Mouse (Mus musculus) heart, embryonic 11.5 days (tissue): ENCODE results near the gene Dus2. TPM values are rescaled to one million over a fixed set of nuclear protein-coding genes. Genes with fewer than 3 reads are reported as not detected.
A peak's percentile ranks its signal among the peaks of the same experiment; 100 is the strongest.
"Not testable (repeated sequence)": the region's sequence is repeated elsewhere in the genome, so short reads cannot be mapped to it uniquely, and the experiment has no call there.

Experiments
- ATAC-seq: fragments of 200-750 bp; cut with Nextera tagmentation; replicated peaks from 2 replicates; pipeline ENCODE4 v1.8.0; 2017; ENCODE audit warnings: moderate library complexity; ENCODE audit not compliant: insufficient number of reproducible peaks, low FRiP score, low TSS enrichment
- H3K27ac ChIP-seq: fragments of 300-500 bp; sonication (generic); 2 replicates; pipeline ENCODE4 v1.5.1; 2014; ENCODE audit warnings: mild to moderate bottlenecking, low read depth, low read length
- H3K27me3 ChIP-seq: fragments of 300-500 bp; sonication (generic); 2 replicates; pipeline ENCODE4 v1.6.1; 2014; ENCODE audit warnings: mild to moderate bottlenecking, low read length, mixed read lengths; ENCODE audit not compliant: control insufficient read depth, insufficient read depth
- H3K36me3 ChIP-seq: fragments of 300-500 bp; sonication (generic); 2 replicates; pipeline ENCODE4 v1.6.1; 2014; ENCODE audit warnings: mild to moderate bottlenecking, low read length, moderate library complexity, mixed read lengths; ENCODE audit not compliant: control insufficient read depth, insufficient read depth
- H3K4me1 ChIP-seq: fragments of 300-500 bp; sonication (generic); 2 replicates; pipeline ENCODE4 v1.6.1; 2014; ENCODE audit warnings: low read length; ENCODE audit not compliant: control insufficient read depth, insufficient read depth
- H3K4me2 ChIP-seq: fragments of 300-500 bp; sonication (generic); 2 replicates; pipeline ENCODE4 v1.6.1; 2014; ENCODE audit warnings: mild to moderate bottlenecking, moderate library complexity
- H3K4me3 ChIP-seq: fragments of 300-500 bp; sonication (generic); 2 replicates; pipeline ENCODE4 v1.5.1; 2014; ENCODE audit warnings: low read depth, low read length
- H3K9ac ChIP-seq: fragments of 300-500 bp; sonication (generic); 2 replicates; pipeline ENCODE4 v1.6.1; 2014; ENCODE audit warnings: mild to moderate bottlenecking, low read depth, low read length, moderate library complexity
- H3K9me3 ChIP-seq: fragments of 300-500 bp; sonication (generic); replicated peaks from 2 replicates; pipeline ENCODE4 v1.6.1; 2016; ENCODE audit warnings: low read length; ENCODE audit not compliant: control insufficient read depth
- WGBS: fragments of 180-500 bp; shearing (Covaris S2); extraction: QIAGEN DNeasy Blood & Tissue Kit; methylation state at CpG from one replicate; pipeline ENCODE4 v1.1.7; 2014; ENCODE audit not compliant: insufficient replicate concordance; 5-methylcytosine and 5-hydroxymethylcytosine counted together
- polyA plus RNA-seq: library from polyadenylated mRNA; unstranded; fragments of >200 nt; fragmentation: Nextera tagmentation; extraction: Ambion mirVana; gene quantifications from 2 replicates; pipeline ENCODE4 v1.2.1, GENCODE M21; 2014

Dus2 gene
- polyA plus RNA-seq, 1 experiment from 2014 or later = 18.8 TPM

DNA sequence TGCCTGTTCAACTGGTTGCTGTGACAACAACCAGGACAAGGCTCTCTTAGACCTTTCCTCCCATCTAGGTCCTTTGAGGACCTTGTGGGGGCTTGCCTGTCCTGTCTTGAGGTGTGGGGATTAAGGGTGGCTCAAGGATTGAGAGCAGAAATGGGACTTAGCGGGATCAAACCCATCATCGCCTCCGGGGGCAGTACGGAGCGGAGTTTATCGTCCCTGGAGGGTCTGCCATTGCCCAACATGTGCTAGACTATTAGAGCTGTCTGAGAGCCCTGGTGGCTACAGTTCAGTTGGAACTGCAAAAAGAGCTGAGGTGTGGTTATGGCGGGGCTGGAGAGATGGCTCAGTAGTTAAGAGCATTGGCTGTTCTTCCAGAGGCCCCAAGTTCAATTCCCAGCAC is 15.8 kb upstream of the Dus2 start:
- WGBS = 60% methylated on average over 7 of the region's 7 CpGs
- H3K4me3 ChIP-seq = no peak overlapping the region
- no peak overlapping the region for H3K9ac ChIP-seq
- H3K27ac ChIP-seq = no peak overlapping the region
- H3K9me3 ChIP-seq = no peaks in the 10 kb centered on the region
- H3K36me3 ChIP-seq = no peaks in the 10 kb centered on the region
- H3K27me3 ChIP-seq = no peaks in the 10 kb centered on the region
- no peak for ATAC-seq
- H3K4me1 ChIP-seq = no peaks in the 10 kb centered on the region
- H3K4me2 ChIP-seq = no peak overlapping the region

DNA sequence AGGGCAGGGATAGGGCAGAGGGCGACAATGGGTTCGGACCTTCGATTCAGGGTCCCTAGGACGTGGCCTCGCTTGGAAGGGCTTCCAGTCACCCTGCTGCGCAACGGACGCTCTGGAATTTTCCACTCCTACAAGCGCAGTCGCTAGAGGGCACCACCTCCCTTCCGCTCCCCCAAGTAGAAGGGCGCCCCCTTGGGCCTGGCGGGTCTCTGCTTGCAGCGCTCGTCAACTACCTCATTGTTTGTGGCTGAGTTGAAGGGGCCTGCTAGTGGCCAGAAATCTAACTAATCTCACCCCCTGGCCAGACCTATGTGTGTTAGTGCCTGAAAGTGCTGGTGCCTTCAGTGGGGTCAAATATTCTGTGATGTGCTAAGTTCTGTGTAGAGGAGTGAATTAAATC is 11.8 kb upstream of the Dus2 start, which contains the start of gene Dpep3:
Gene Dpep3 (minus strand): TSS at position 105 of the 400 bp plus-strand sequence.
- H3K27ac ChIP-seq = no peak within 1 kb of the TSS
- H3K36me3 ChIP-seq = no peaks in the 10 kb centered on the region
- H3K4me1 ChIP-seq = no peaks in the 10 kb centered on the region
- H3K4me3 ChIP-seq = no peak within 1 kb of the TSS
- no peak within 1 kb of the TSS for H3K4me2 ChIP-seq
- no peak within 1 kb of the TSS for H3K9ac ChIP-seq
- no peaks in the 10 kb centered on the region for H3K9me3 ChIP-seq
- ATAC-seq = no peak
- 89% methylated on average over 15 of the region's 15 CpGs for WGBS
- H3K27me3 ChIP-seq = no peaks in the 10 kb centered on the region

DNA sequence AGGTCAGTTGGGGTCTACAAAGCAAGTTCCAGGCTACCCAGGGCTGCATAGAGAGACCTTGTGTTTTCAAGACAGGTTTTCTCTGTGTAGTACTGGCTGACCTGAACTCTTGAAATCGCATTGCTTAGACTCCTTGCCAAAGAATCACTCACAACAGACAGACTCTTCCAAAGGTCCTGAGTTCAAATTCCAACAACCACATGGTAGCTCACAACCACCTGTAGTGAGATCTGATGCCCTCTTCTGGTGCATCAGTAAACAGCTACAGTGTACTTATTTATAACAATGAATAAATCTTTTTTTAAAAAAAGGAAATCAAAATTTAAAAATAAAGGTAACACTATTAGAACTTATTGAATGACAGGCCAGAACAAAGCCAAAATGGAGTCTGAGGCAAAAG is 10.0 kb upstream of the Dus2 start:
- Histone ChIP-seq H3K4me1 (no peaks in the 10 kb centered on the region), H3K4me2 (no peak overlapping the region), H3K9ac (no peak overlapping the region), H3K4me3 (no peak overlapping the region), H3K27ac (no peak overlapping the region), H3K27me3 (no peaks in the 10 kb centered on the region), H3K36me3 (no peaks in the 10 kb centered on the region), H3K9me3 (no peaks in the 10 kb centered on the region)
- 91% methylated on average over 1 of the region's 1 CpGs for WGBS
- no peak for ATAC-seq

DNA sequence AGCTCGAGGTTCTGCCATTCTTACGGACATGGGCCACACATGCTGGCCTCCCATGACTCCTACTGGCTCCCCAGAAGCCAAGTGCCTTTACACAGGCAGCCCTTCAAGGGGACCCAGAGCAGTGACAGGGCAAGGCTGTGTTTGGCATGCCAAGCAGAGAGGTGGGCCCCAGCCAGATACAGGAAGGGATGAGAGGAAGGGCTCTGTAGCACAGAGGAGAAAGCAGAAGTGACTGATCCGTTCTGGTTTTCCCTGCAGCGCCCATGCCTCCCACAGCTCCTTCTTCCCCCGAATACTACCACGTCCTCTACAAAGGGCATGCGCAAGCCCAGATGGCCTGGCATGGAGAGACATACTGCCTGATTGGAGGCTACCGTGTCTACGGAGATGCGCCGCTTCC is 7.7 kb upstream of the Dus2 start:
- not testable (repeated sequence) for H3K9ac ChIP-seq, H3K4me1 ChIP-seq, H3K4me2 ChIP-seq, H3K4me3 ChIP-seq, ATAC-seq, H3K27ac ChIP-seq, H3K36me3 ChIP-seq, H3K9me3 ChIP-seq, H3K27me3 ChIP-seq
- 78% methylated on average over 11 of the region's 11 CpGs for WGBS

DNA sequence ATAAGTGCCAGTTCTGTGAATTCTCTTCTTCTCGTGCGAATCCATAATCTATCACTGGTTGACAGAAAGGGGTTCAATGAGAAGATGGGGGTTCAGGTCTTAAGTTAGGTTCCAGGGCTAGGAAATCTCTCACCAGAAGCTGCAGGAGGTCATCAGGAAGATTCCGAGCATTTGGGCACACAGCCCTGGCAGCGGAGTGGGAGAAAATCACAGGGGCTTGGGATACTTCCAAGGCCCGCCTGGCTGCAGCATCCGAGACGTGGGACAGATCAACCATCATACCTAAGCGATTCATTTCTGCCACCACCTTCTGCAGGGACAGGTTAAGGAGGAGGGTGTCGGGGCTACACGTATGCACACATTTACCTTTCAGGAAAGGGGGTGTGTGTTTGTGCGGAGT is 2.6 kb upstream of the Dus2 start:
- Histone ChIP-seq H3K27me3 (0 out of 2 replicates have a peak, but pooled peaks cover 2% of the 10 kb centered on the region), H3K4me1 (no peaks in the 10 kb centered on the region), H3K36me3 (no peaks in the 10 kb centered on the region), H3K9ac (no peak overlapping the region), H3K9me3 (no peaks in the 10 kb centered on the region), H3K4me3 (no peak overlapping the region), H3K27ac (no peak overlapping the region), H3K4me2 (no peak overlapping the region)
- no peak for ATAC-seq
- 79% methylated on average over 11 of the region's 11 CpGs for WGBS

DNA sequence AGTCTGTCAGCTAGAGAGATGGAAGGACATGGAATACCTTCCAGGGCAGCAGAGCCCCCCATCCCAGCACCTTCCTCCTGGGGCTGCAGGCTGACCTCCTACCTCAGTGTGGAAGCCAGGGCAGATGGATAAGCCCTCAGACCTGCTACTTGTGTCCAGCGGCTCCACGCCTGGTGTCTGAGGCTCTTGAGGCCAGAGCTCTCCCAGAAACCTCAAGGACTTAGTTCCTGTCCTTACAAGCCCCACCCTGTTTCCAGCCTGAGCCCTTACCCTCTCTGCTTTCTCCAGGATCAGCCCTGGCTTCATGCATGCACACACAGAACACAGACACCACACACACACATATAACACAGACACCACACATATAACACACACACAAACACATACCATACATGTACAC is 409 bp downstream of the Dus2 start:
- H3K4me1 ChIP-seq = no peaks in the 10 kb centered on the region
- no peaks in the 10 kb centered on the region for H3K36me3 ChIP-seq
- peaks cover 4% of the 10 kb centered on the region; the same call in 1 of the 2 replicates for H3K27me3 ChIP-seq
- no peak for ATAC-seq
- no peaks in the 10 kb centered on the region for H3K9me3 ChIP-seq
- 69% methylated on average over 2 of the region's 2 CpGs for WGBS
- H3K9ac ChIP-seq = peak overlapping the region; percentile 56; the same call in 1 of the 2 replicates
- H3K4me3 ChIP-seq = no peak overlapping the region
- no peak overlapping the region for H3K27ac ChIP-seq
- no peak overlapping the region for H3K4me2 ChIP-seq

DNA sequence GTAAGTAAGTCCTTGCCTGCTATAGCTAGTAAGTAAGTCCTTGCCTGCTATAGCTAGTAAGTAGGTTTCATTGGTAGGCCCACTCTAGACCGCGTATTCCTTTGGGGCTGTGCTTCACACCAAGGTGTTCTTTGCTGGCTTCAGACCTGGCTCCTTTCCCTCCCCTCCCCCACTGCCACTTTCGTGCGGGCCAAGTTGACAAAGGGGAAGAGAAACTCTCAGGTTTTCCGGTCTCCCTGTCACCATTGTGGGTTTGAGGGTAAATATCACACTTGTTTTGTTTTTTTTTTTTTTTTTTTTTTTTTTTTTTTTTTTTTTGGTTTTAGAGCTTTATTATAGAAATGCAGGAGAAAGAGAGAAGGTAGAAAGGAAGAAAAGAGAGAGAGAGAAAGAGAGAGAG is 1.4 kb downstream of the Dus2 start:
- Histone ChIP-seq H3K36me3 (no peaks in the 10 kb centered on the region), H3K27ac (no peak overlapping the region), H3K9ac (no peak overlapping the region), H3K27me3 (peaks cover 4% of the 10 kb centered on the region; the same call in 1 of the 2 replicates), H3K4me1 (no peaks in the 10 kb centered on the region), H3K9me3 (no peaks in the 10 kb centered on the region), H3K4me3 (no peak overlapping the region), H3K4me2 (no peak overlapping the region)
- WGBS = 60% methylated on average over 5 of the region's 5 CpGs
- ATAC-seq = no peak

DNA sequence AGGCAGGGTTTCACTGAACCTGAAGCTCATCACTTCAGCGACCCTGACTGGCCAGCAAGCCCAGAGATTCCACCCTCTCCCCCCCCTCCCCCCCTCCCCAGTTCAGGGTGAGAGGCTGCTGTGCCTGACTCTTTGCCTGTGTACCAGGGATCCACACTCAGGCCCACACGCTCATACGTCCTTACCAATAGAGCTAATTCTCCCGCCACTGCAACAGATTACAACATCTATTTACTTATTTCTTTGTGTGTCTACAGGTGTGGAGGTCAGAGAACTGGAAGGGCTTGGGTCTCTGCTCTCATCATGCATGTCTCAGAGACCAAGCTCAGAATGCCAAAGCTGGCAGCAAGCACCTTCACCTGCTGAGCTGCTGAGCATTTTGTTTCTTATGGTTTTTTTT is 2.1 kb downstream of the Dus2 start:
- no peaks in the 10 kb centered on the region for H3K4me1 ChIP-seq
- H3K36me3 ChIP-seq = no peaks in the 10 kb centered on the region
- 46% methylated on average over 4 of the region's 4 CpGs for WGBS
- H3K4me2 ChIP-seq = no peak overlapping the region
- ATAC-seq = no peak
- H3K4me3 ChIP-seq = no peak overlapping the region
- no peak overlapping the region for H3K27ac ChIP-seq
- H3K9ac ChIP-seq = no peak overlapping the region
- no peaks in the 10 kb centered on the region for H3K9me3 ChIP-seq
- H3K27me3 ChIP-seq = peaks cover 4% of the 10 kb centered on the region; the same call in 1 of the 2 replicates

DNA sequence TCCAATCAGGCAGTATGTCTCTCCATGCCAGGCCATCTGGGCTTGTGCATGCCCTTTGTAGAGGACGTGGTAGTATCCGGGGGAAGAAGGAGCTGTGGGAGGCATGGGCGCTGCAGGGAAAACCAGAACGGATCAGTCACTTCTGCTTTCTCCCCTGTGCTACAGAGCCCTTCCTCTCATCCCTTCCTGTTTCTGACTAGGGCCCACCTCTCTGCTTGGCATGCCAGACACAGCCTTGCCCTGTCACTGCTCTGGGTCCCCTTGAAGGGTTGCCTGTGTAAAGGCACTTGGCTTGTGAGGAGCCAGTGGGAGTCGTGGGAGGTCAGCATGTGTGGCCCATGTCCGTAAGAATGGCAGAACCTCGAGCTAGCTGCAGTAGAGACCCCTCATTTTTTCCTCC is 5.2 kb downstream of the Dus2 start:
- Histone ChIP-seq H3K27me3 (peaks cover 2% of the 10 kb centered on the region; the same call in 1 of the 2 replicates), H3K9me3 (no peaks in the 10 kb centered on the region), H3K9ac (no peak overlapping the region), H3K27ac (no peak overlapping the region), H3K4me2 (no peak overlapping the region), H3K4me3 (no peak overlapping the region), H3K4me1 (no peaks in the 10 kb centered on the region), H3K36me3 (no peaks in the 10 kb centered on the region)
- ATAC-seq = no peak
- WGBS = 65% methylated on average over 7 of the region's 7 CpGs
